Mouse (Mus musculus): ENCODE data around the gene Fndc8. TPM values are rescaled to one million over a fixed set of nuclear protein-coding genes. Genes with fewer than 3 reads are reported as not detected.

Gene Fndc8
- total RNA-seq, 1 experiment from 2014 or later: not detected

Other genes starting within 250 kb of the Fndc8 start
- gene Cct6b, start 127.8 kb upstream of the Fndc8 start, total RNA-seq (2017): 0.86 TPM in 1 of 2 replicates, not detected in the other
- 44.8 and 51.3 TPM in 2 replicates for gene Zfp830, start 127.8 kb upstream of the Fndc8 start, total RNA-seq (2017)
- gene Lig3, start 111.0 kb upstream of the Fndc8 start, total RNA-seq (2017): 21.4 and 34.8 TPM in 2 replicates
- gene Rffl, start 20.9 kb upstream of the Fndc8 start, total RNA-seq (2017): 20.1 and 21.5 TPM in 2 replicates
- gene Rad51d, start 1.5 kb upstream of the Fndc8 start, total RNA-seq (2017): 20.1 and 22.5 TPM in 2 replicates
- 5.6 and 10.7 TPM in 2 replicates for gene Nle1, start 16.3 kb downstream of the Fndc8 start, total RNA-seq (2017)
- gene Unc45b, start 18.4 kb downstream of the Fndc8 start, total RNA-seq (2017): not detected in 2 replicates
- 117 and 124 TPM in 2 replicates for gene Slfn5, start 59.2 kb downstream of the Fndc8 start, total RNA-seq (2017)
- gene Slfn9, start 99.7 kb downstream of the Fndc8 start, total RNA-seq (2017): 5.5 and 8.0 TPM in 2 replicates
- 130 and 136 TPM in 2 replicates for gene Slfn8, start 128.7 kb downstream of the Fndc8 start, total RNA-seq (2017)
- 1,322 and 1,334 TPM in 2 replicates for gene Slfn2, start 173.0 kb downstream of the Fndc8 start, total RNA-seq (2017)
- 691 and 728 TPM in 2 replicates for gene Slfn1, start 224.7 kb downstream of the Fndc8 start, total RNA-seq (2017)

All from neutrophil, adult 5-6 weeks (primary cell).